Mouse (Mus musculus): ENCODE results near the gene Ncam2. TPM values are rescaled to one million over a fixed set of nuclear protein-coding genes. Genes with fewer than 3 reads are reported as not detected.

The Ncam2 gene
- total and polyA plus RNA-seq, 2 experiments: 0.09 to 1.1 TPM

- Histone ChIP-seq H3K27me3 (ENCODE audit: control insufficient read depth, insufficient read depth, low read length) (no peaks in the 10 kb centered on the region), H3K36me3 (ENCODE audit: control insufficient read depth, insufficient read depth, low read length) (no peaks in the 10 kb centered on the region), H3K9ac (ENCODE audit: low read depth, low read length) (no peak overlapping the region), H3K4me1 (ENCODE audit: control insufficient read depth, insufficient read depth, low read length) (no peaks in the 10 kb centered on the region), H3K27ac (replicated peaks; ENCODE audit: insufficient read depth, low read depth, low read length) (no peak overlapping the region), H3K79me2 (ENCODE audit: control insufficient read depth, insufficient read depth, low read length) (no peaks in the 10 kb centered on the region), H3K4me3 (ENCODE audit: insufficient read depth, low read depth, low read length) (no peak overlapping the region)
- 78% methylated on average over 2 of the region's 2 CpGs for WGBS
- TF ChIP-seq POLR2A (IDR thresholded peaks at IDR 0.05; ENCODE audit: extremely low read depth, insufficient read depth, low read length) (no peak), CTCF (IDR thresholded peaks at IDR 0.05; ENCODE audit: low read depth, low read length) (no peak)
- DNase-seq (ENCODE audit: extremely low read depth, low read depth, low spot score): no peak
These were observed 456.1 kb downstream of the Ncam2 start for GRCm38 (mm10) chr16:81656550-81656949.

GRCm38 (mm10) chr16:81673866-81674265, 473.4 kb downstream of the Ncam2 start:
- Histone ChIP-seq H3K27me3 (ENCODE audit: control insufficient read depth, insufficient read depth, low read length) (no peaks in the 10 kb centered on the region), H3K36me3 (ENCODE audit: control insufficient read depth, insufficient read depth, low read length) (no peaks in the 10 kb centered on the region), H3K79me2 (ENCODE audit: control insufficient read depth, insufficient read depth, low read length) (no peaks in the 10 kb centered on the region), H3K4me1 (ENCODE audit: control insufficient read depth, insufficient read depth, low read length) (no peaks in the 10 kb centered on the region), H3K4me3 (ENCODE audit: insufficient read depth, low read depth, low read length) (no peak overlapping the region), H3K27ac (replicated peaks; ENCODE audit: insufficient read depth, low read depth, low read length) (no peak overlapping the region), H3K9ac (ENCODE audit: low read depth, low read length) (no peak overlapping the region)
- 76% methylated on average over 1 of the region's 1 CpGs for WGBS
- TF ChIP-seq POLR2A (IDR thresholded peaks at IDR 0.05; ENCODE audit: extremely low read depth, insufficient read depth, low read length) (no peak), CTCF (IDR thresholded peaks at IDR 0.05; ENCODE audit: low read depth, low read length) (no peak)
- peak; percentile 21 for DNase-seq (ENCODE audit: extremely low read depth, low read depth, low spot score)

GRCm38 (mm10) chr16:81675546-81675945, 475.0 kb downstream of the Ncam2 start:
- peak; percentile 55 for DNase-seq (ENCODE audit: extremely low read depth, low read depth, low spot score)
- H3K4me3 ChIP-seq (ENCODE audit: insufficient read depth, low read depth, low read length): no peak overlapping the region
- H3K27ac ChIP-seq (replicated peaks; ENCODE audit: insufficient read depth, low read depth, low read length): no peak overlapping the region
- H3K79me2 ChIP-seq (ENCODE audit: control insufficient read depth, insufficient read depth, low read length): no peaks in the 10 kb centered on the region
- no peaks in the 10 kb centered on the region for H3K27me3 ChIP-seq (ENCODE audit: control insufficient read depth, insufficient read depth, low read length)
- TF ChIP-seq CTCF (IDR thresholded peaks at IDR 0.05; ENCODE audit: low read depth, low read length): no peak
- no peaks in the 10 kb centered on the region for H3K36me3 ChIP-seq (ENCODE audit: control insufficient read depth, insufficient read depth, low read length)
- no peaks in the 10 kb centered on the region for H3K4me1 ChIP-seq (ENCODE audit: control insufficient read depth, insufficient read depth, low read length)
- WGBS: 30% methylated on average over 1 of the region's 1 CpGs
- no peak overlapping the region for H3K9ac ChIP-seq (ENCODE audit: low read depth, low read length)

Measured in liver, adult 2 months (tissue).